ENCODE assay signal across 8 mouse cellular contexts in the genomic region with DNA sequence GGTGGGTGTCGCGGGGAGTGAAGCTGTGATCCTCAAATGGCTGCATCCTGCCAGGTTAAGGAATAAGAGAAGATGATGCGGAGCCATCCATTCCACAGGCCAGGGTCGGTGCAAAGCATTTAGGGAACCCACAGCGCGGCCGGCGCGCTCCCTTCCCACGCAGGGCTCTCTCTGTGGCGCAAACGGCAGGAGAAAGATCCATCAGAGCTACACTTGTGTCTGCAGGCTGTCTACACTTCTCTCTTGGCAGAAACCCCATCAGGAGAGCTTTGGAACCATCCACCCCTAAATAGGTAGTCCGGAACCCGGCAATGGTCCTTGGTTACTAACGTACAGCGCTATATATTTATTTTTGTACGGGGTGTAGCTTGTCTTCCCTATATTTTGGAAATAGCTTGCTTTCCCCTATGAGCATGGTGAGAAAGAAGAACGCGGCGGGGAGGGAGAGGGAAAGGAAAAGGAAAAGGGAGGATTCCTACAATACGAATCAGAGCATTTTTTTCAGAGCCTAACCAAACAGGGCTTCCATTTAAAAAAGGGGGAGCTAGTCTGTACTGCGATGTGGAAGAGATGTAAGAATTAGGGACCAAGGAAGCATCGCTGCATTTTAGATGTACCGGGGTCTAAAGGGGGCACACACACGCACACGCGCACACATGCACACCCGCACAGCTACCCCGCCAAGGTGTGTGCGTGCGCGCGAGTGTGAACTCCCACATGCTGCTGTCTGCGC. TPM values are rescaled to one million over a fixed set of nuclear protein-coding genes. Genes with fewer than 3 reads are reported as not detected.
DNase-seq lines count a peak whose midpoint lies in the region; ATAC-seq lines count a peak whose summit lies in the region.

No protein-coding gene starts in this region.

- peak overlapping the region; percentile 70 for H3K27ac ChIP-seq in embryonic facial prominence, embryonic 10.5 days (replicated peaks)
- 0 out of 2 replicates have a peak overlapping the region, but pooled peaks have one; percentile 26 for H3K27ac ChIP-seq in heart, embryonic 15.5 days
- H3K27ac ChIP-seq in liver, embryonic 16.5 days (ENCODE audit: low read length) = no peak overlapping the region

- ATAC-seq in heart, embryonic 15.5 days (replicated peaks; ENCODE audit: insufficient number of reproducible peaks, insufficient read depth, low FRiP score, low read depth) = no peak
- ATAC-seq in liver, embryonic 16.5 days (ENCODE audit: low read depth) = no peak
- ATAC-seq in megakaryocyte progenitor cell, adult 5-6 weeks (replicated peaks; ENCODE audit: poor library complexity) = no peak

- no peaks in the 10 kb centered on the region for H3K36me3 ChIP-seq in embryonic facial prominence, embryonic 10.5 days (replicated peaks)
- H3K36me3 ChIP-seq in heart, embryonic 15.5 days = no peaks in the 10 kb centered on the region
- no peaks in the 10 kb centered on the region for H3K36me3 ChIP-seq in liver, embryonic 16.5 days (ENCODE audit: control insufficient read depth, insufficient read depth)

- H3K4me1 ChIP-seq in embryonic facial prominence, embryonic 10.5 days = peaks cover 23% of the 10 kb centered on the region
- H3K4me1 ChIP-seq in heart, embryonic 15.5 days (replicated peaks) = peaks cover 23% of the 10 kb centered on the region
- no peaks in the 10 kb centered on the region for H3K4me1 ChIP-seq in liver, embryonic 16.5 days (ENCODE audit: control insufficient read depth, low read depth, low read length)

- H3K4me2 ChIP-seq in heart, embryonic 15.5 days = peak overlapping the region; percentile 98
- H3K4me2 ChIP-seq in liver, embryonic 16.5 days (ENCODE audit: low read depth, low read length) = peak overlapping the region; percentile 47

- DNase-seq in left cerebral cortex, adult 18-20 months (ENCODE audit: low spot score in 2 of 2) = peak; percentile 57 to 78
- no peak for DNase-seq in left cerebral cortex, postnatal 4 days
- DNase-seq in embryonic facial prominence, embryonic 10.5 days (ENCODE audit: low spot score) = no peak
- DNase-seq in thymus, postnatal 0 days (ENCODE audit: low spot score) = no peak
- no peak for DNase-seq in right cerebral cortex, adult 2 months (ENCODE audit: low spot score in 2 of 2)

- peaks cover 68% of the 10 kb centered on the region for H3K27me3 ChIP-seq in embryonic facial prominence, embryonic 10.5 days (replicated peaks; ENCODE audit: low read depth, poor library complexity, severe bottlenecking)
- peaks cover 63% of the 10 kb centered on the region for H3K27me3 ChIP-seq in heart, embryonic 15.5 days
- peaks cover 46% of the 10 kb centered on the region for H3K27me3 ChIP-seq in liver, embryonic 16.5 days (ENCODE audit: control insufficient read depth, insufficient read depth, low read depth, low read length)

- H3K9ac ChIP-seq in heart, embryonic 15.5 days = peak overlapping the region; percentile 42; the same call in 1 of the 2 replicates
- no peak overlapping the region for H3K9ac ChIP-seq in liver, embryonic 16.5 days (ENCODE audit: low read depth, low read length)

- under 1% methylated on average over 34 of the region's 34 CpGs for WGBS in embryonic facial prominence, embryonic 10.5 days
- WGBS in heart, embryonic 15.5 days = under 1% methylated on average over 34 of the region's 34 CpGs
- WGBS in liver, embryonic 16.5 days (ENCODE audit: insufficient replicate concordance) = 2% methylated on average over 34 of the region's 34 CpGs

- intact Hi-C loops in left cerebral cortex, postnatal 4 days (cut with DNase I) = loop anchor here (5.0 to 10.0 kb wide), 3 partner anchors 170 to 508 kb away; no protein-coding TSS in a partner anchor

- peak overlapping the region; percentile 65 for H3K4me3 ChIP-seq in embryonic facial prominence, embryonic 10.5 days
- peak overlapping the region; percentile 60 for H3K4me3 ChIP-seq in heart, embryonic 15.5 days
- peak overlapping the region; percentile 35 for H3K4me3 ChIP-seq in liver, embryonic 16.5 days (ENCODE audit: low read depth, low read length)

- 0 out of 2 replicates have a peak, but pooled peaks cover 4% of the 10 kb centered on the region for H3K9me3 ChIP-seq in embryonic facial prominence, embryonic 10.5 days
- no peaks in the 10 kb centered on the region for H3K9me3 ChIP-seq in heart, embryonic 15.5 days (replicated peaks)
- no peaks in the 10 kb centered on the region for H3K9me3 ChIP-seq in liver, embryonic 16.5 days (replicated peaks; ENCODE audit: control insufficient read depth, low read length)

RNA-seq across cellular contexts. Expression of a gene that starts 0.7 kb away (rescaled TPM):
- total RNA-seq in left cerebral cortex, adult 18-20 months (2021) = 100 to 1,000 TPM; 369 to 406 TPM
- 100 to 1,000 TPM; 288 to 312 TPM for total RNA-seq in left cerebral cortex, postnatal 4 days (2021)
- polyA plus RNA-seq in embryonic facial prominence, embryonic 10.5 days (2016; fragmentation: Nextera tagmentation; extraction: Ambion mirVana) = 11.5 and 12.3 TPM in 2 replicates
- 4.8 and 8.8 TPM in 2 replicates for polyA plus RNA-seq in heart, embryonic 15.5 days (2015; fragmentation: Nextera tagmentation; extraction: Ambion mirVana)
- polyA plus RNA-seq in liver, embryonic 16.5 days (2015; fragmentation: Nextera tagmentation; extraction: Ambion mirVana) = 0.11 and 0.14 TPM in 2 replicates
- total RNA-seq in megakaryocyte progenitor cell, adult 5-6 weeks (2015) = not detected in 2 replicates
- total RNA-seq in megakaryocyte progenitor cell, adult 5-6 weeks (2017) = not detected in 2 replicates
- 1.0 and 1.2 TPM in 2 replicates for polyA plus RNA-seq in thymus, postnatal 0 days (2015; fragmentation: Nextera tagmentation; extraction: Ambion mirVana)

Comparison
In these comparisons a context has a peak if more than half of its experiments do, and no peak if none do; other contexts are left out.
1. DNase-seq: peak in left cerebral cortex, adult 18-20 months (2 of 2); none in left cerebral cortex, postnatal 4 days (single experiment), embryonic facial prominence, embryonic 10.5 days (single experiment), thymus, postnatal 0 days (single experiment) and right cerebral cortex, adult 2 months (0 of 2).
2. Peak in every context shown above with its lines, with median percentiles within 50 percentile points of each other: H3K4me3 ChIP-seq.